Mouse (Mus musculus): ENCODE data around the gene Gch1.

Gene Gch1

GRCm38 (mm10) chr14:47206601-47207000 is 17.4 kb upstream of the Gch1 start:
- no peak for DNase-seq (ENCODE audit: low spot score)

GRCm38 (mm10) chr14:47205270-47205972 is 16.2 kb upstream of the Gch1 start:
- DNase-seq (ENCODE audit: low spot score), result no peak

DNA sequence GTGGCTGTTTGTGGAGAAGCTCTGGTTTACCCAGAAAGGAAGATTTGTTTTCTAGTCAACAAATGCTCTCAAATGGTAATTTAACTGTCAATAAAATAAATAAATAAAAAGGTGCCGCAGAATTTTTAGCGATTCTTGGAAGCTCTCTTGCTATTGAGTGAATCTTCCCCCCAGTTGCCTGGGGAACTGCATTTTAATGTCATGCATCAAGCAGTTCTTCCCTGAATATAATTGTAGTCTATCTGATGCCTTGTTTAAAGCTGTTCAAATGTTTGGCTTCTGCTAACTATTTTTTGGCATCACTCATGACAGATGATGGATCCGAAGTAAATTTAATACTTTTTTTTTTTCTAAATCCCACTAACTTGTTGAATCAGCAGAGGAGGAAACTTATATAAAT is 8.1 kb upstream of the Gch1 start:
- DNase-seq (ENCODE audit: low spot score), result no peak

- no peak for DNase-seq (ENCODE audit: low spot score)
Measured at GRCm38 (mm10) chr14:47196711-47197110, 7.5 kb upstream of the Gch1 start.

DNA sequence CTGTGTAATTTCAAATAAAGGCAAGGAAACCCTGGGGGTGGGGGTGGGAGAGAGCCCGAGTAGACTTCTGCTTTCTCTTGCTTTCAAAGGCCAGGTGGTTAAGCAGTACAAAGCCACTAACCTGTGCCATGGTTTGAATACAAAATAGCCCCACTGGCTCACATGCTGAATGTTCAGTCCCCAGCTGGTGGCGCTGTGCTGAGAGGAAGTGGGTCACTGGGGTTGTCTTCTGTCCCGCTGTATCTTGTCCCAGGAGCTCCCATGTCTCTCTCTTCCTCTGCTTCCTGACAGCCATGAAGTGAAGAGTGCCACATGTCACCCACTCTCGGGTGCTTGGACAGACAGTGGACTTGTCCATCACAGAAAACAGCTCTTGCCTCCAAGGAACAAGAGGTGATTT is 4.9 kb upstream of the Gch1 start:
- no peak for DNase-seq (ENCODE audit: low spot score)

GRCm38 (mm10) chr14:47193506-47193905 is 4.3 kb upstream of the Gch1 start:
- no peak for DNase-seq (ENCODE audit: low spot score)

GRCm38 (mm10) chr14:47191861-47192260 is 2.6 kb upstream of the Gch1 start:
- no peak for DNase-seq (ENCODE audit: low spot score)

DNA sequence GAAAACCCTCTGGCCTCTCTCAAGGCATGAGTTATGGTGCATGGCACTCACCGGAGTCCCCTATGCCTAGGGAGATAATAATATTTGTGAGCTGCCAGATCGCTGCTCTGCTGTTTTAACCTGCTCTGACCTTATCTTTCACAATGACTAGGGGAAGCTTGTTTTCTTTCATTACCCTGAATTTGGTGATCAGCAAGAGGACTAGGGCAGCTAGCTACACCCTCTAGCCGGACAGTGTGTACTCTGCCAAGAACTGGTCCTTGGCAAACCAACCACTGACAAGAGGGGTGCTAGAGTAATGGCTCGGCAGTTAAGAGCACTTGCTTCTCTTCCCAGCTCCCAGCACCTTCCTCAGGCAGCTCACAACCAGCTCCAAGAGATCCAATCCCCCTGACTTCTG is 1.4 kb upstream of the Gch1 start:
- no peak for DNase-seq (ENCODE audit: low spot score)

DNA sequence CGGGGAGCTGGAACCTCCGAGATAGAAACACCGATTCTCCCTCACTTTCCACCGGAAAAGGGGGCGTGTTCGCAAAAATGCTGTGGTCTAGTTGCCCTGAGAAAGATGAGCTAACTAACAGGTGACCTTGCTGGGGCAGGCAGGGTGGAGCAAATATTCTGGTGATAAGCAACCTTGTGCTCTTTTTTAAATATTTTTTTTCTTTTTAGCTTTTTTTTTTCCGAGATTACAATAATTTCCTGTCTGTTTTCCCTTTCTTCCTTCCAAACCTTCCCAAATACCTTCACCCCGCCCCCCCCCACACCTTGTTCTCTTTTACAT is 382 bp upstream of the Gch1 start:
- no peak for DNase-seq (ENCODE audit: low spot score)

DNA sequence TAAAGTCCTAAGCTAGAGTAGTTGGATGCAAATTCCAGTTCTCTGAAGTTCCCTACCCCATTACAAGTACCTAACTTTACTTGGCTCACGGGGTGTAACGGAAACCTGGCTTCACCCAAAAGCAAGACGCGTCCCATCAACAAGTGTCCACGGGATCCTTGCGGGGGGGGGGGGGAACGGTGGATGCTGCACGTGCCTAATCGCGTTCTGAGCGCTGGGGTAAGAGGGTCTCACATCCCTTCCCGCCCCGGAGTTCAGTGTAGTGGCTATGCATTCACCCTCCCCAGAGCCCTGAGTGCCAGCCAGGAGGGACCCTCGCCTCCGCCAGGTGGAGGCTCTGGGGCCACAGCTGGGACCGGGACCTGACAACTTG is 752 bp downstream of the Gch1 start:
- DNase-seq (ENCODE audit: low spot score), result no peak

DNA sequence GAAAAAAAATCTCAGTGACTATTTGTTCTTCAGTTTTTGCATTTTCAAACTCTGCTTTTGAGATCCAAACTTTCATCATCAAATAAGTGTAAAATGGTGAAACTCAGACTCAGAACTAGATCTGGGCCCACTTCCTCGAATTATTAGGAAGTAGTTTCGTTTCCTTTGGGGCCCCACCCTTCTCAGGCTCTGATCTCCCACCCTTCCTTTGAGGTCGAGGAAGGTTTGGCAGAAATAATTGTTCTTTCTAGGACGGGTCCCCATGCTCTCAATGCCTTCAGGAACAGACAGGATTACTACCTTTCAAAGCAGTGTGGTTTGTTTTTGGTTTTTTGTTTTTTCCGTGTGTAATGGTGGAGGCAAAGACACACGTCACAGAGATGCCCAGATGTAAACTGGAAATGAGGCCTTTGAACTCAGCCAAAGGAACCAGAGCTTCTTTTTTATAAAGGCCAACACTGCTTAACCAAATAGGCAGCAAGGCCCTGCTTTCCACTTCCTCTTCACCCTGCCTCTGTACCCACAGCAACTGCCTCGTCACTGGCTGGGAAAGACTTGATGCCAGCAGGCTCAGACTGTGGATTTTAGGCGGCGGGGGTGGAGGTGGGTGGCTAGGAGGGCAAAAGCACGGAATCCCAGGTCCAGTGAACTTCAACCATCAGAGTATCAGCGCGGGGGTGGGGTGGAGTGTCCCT is 1.4 kb downstream of the Gch1 start:
- DNase-seq (ENCODE audit: low spot score), result no peak

GRCm38 (mm10) chr14:47187261-47187660 is 2.0 kb downstream of the Gch1 start:
- no peak for DNase-seq (ENCODE audit: low spot score)

DNA sequence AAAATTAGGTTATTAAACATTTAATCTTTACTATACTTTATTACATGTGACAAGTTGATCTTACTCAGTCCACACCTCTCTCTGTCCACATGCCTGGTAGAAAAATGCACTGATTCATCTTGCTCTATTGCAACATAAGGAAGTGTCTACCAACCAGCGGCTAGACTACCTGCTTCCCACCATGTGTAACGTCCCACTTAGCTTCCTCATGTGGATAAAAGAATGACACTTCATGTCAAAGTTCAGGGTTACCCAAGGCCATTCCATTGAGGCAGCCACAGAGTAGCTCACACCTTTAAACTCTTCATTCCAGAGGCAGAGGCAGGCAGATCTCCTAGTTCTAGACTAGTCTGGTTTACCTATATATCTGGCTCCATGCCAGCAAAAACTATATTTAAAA is 2.7 kb downstream of the Gch1 start:
- DNase-seq (ENCODE audit: low spot score), result no peak

DNA sequence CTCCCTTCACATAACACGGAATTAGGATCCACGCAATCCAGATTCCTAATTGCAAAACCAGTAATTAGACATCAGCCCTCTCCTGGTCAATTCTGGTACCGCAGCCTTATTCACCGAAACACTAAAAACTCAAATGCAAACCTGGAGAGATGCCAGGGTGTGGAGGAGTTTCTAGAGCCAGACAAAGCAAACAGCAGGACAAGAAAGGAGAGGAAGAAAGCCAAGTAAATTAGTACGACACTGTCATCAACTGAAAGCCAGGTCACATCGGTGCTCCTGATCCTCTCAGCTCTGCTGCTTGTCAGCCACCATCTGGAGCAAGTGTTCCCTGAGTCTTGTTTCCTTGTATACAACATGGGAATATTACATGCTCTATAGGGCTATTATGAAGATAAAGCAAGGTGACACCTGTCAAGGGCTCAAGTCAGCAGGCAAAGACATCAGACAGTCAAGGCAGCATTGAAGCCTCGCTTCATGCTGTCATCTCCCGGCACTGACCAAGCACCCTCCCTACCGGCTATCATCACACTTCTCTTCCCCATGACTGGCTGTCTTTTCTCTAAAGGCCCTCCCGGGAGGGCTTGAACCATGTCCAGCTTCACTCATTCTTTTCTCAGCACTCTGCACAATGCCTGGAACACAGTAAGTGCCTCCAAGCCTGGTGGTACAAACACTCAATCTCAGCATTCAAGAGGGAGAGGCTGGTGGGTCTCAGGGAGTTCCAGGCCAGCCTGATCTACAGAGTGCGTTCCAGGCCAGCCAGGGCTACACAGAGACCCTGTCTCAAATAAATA is 7.5 kb downstream of the Gch1 start:
- DNase-seq (ENCODE audit: low spot score), result peak; percentile 56

GRCm38 (mm10) chr14:47178851-47179250 is 10.4 kb downstream of the Gch1 start:
- no peak for DNase-seq (ENCODE audit: low spot score)

DNA sequence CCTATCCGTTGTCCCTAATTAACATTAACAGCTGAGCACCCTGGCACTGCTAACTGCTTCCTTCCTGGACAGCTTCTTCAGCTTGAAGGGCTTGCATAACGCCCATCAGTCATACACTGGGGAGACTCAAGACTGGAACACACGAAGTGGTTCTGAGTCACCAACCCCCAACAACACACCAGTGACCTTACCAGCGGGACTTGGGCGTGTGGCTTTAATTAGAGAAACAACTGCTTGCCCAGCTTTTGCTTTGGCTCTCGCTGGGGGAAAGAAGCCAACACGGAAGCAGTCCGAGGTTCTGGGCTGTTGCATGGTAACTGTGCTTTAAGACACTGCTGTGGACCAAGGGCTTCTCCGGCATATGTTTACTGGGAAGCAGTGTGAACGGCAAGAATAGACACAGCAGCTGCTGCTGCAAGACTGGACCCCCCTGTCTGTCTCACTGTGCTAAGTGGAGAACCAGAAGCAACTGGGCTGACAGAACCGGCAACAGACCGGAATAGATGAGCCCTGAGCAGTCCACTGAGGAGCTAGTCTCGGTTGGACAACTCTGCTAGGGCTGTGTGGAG is 11.3 kb downstream of the Gch1 start:
- peak; percentile 29 for DNase-seq (ENCODE audit: low spot score)

DNA sequence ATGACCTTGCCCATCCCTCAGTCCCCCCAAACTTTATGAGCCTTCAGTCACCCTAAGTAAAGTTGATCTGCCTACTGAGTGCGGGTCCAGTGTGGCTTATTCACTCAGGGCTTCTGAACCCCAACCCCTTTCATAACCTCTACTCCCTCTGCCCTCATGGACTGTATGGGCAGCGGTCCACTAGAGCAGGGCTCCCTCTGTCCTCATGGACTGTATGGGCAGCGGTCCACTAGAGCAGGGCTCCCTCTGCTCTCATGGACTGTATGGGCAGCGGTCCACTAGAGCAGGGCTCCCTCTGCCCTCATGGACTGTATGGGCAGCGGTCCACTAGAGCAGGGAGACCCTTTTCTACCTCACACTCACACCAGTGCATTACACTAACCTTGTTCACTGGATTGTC is 13.0 kb downstream of the Gch1 start:
- DNase-seq (ENCODE audit: low spot score), result no peak

- no peak for DNase-seq (ENCODE audit: low spot score)
Measured at GRCm38 (mm10) chr14:47175136-47175535, 14.1 kb downstream of the Gch1 start.

GRCm38 (mm10) chr14:47172073-47172472 is 17.1 kb downstream of the Gch1 start:
- DNase-seq (ENCODE audit: low spot score), result no peak

DNA sequence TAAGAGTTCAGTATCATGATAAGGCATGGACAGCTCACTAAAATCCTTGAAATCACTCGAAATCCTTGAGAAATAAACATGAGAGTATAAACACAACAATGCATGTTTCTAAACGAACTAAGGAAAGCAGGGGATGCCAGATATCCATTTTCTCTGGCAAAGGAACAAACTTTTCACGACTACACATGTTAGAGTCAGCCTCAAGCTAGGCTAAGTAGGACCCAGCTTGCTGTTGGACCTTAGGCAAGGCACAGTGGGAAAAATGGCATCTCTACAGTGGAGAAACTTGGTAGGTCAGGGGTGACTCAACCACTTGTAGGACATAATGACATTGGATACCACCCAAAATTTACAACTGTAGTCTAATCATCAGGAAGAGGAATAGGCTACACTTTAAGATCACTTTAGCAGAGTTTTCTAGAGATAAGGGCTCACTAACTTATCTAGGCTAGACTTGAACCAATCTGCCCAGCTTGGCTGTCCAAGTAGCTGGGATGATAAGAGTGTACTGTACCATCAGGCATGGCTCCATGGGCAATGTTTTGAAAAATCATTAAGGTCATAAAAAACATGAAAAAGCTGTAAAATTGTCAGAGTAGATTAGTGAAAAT is 18.6 kb downstream of the Gch1 start:
- DNase-seq (ENCODE audit: low spot score), result no peak

GRCm38 (mm10) chr14:47169677-47170410 is 19.4 kb downstream of the Gch1 start:
- no peak for DNase-seq (ENCODE audit: low spot score)

- DNase-seq (ENCODE audit: low spot score), result no peak
Measured at GRCm38 (mm10) chr14:47165741-47166140, 23.5 kb downstream of the Gch1 start.
